Mouse (Mus musculus) heart, postnatal 25 days (tissue): ENCODE measurements at regions not wholly inside any gene's neighbourhood (a gene's known extent, or its start where the extent isn't known, plus 50 kb on each side); places are given as distances from the start of the nearest gene placed in this dataset.
"Not testable (repeated sequence)": the region's sequence is repeated elsewhere in the genome, so short reads cannot be mapped to it uniquely, and the experiment has no call there.

Source experiments
- DNase-seq: peaks from one replicate; pipeline ENCODE4 v3.0.0; 2022; ENCODE audit warnings: low spot score
- intact Hi-C: fragments of 180-260 bp; cut with DNase I; formaldehyde crosslinking; loops from one replicate; pipeline ENCODE4 v1.15.1; 2025

DNA sequence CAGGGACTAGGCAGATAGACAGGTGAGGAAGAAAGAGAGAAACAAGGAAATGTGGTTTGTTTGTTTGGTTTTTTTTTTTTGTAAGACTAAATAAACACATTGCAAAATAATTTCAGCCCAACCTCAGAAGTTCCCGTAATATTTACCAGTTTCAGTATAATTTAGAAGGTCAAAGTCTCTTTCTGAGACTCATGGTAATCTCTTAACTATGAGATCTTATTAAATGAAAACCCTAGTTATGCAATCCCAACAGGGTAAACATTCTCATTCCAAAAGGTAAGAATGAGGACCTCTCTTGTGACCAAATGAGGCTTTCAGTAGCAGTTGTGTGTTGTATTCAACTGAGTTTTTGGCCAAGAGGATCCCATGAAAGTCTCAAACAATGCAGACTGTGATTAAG, 524.7 kb upstream of the Kif18a start:
- intact Hi-C loops: no loop called here
- DNase-seq: no peak

- DNase-seq: no peak
- intact Hi-C loops: no loop called here
Observed at GRCm38 (mm10) chr2:108756251-108756650, 524.3 kb upstream of the Kif18a start.

GRCm38 (mm10) chr2:108764703-108765102, 515.8 kb upstream of the Kif18a start:
- no peak for DNase-seq
- intact Hi-C loops: no loop called here

GRCm38 (mm10) chr2:108766461-108766860, 514.1 kb upstream of the Kif18a start:
- intact Hi-C loops: no loop called here
- no peak for DNase-seq

- intact Hi-C loops: no loop called here
Observed at GRCm38 (mm10) chr2:108770383-108770782, 510.2 kb upstream of the Kif18a start.

GRCm38 (mm10) chr2:108783457-108783856, 497.1 kb upstream of the Kif18a start:
- intact Hi-C loops: no loop called here

More at GRCm38 (mm10) chr2:108770383-108770782, 510.2 kb upstream of the Kif18a start:
- DNase-seq: no peak

GRCm38 (mm10) chr2:108785161-108785957, 495.2 kb upstream of the Kif18a start:
- DNase-seq: no peak
- intact Hi-C loops: no loop called here

More at GRCm38 (mm10) chr2:108783457-108783856, 497.1 kb upstream of the Kif18a start:
- no peak for DNase-seq

DNA sequence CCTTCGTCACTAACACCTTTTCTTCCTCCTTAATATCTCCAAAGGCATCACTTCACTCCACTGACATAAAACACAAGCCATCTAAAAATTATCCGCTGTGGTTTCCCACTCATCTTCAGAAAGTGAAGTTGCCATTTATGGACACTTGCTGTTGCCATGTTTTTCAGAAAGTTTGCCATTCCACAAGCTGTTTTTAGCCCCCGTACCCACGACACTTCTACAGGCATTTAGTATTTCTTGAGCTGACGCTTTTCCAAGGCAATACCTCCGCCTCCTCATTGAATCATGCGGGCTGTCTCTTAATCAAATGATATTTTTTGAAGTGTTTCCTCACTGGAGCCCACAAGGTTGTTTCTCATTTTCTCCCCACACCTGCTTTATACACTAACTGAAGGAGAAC, 491.4 kb upstream of the Kif18a start:
- no peak for DNase-seq
- intact Hi-C loops: no loop called here

DNA sequence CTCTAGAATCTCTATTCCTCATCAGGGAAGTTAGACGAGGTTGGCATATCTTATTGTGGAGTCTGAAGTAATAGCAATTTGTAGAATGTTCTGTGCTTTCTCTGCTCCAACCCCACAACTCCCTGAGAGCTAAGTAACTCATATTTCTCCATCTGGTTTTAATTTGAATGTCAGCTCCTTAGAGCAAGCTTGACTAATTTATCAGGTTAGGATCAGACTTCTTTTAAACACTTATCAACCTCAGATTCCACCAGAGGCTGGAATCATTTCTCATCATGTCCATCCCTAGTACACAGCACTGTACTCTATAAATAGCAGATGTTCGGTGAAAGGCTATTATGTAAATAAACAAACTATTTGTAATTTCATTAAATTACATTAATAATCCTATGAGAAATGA, 485.4 kb upstream of the Kif18a start:
- intact Hi-C loops: no loop called here
- DNase-seq: no peak

DNA sequence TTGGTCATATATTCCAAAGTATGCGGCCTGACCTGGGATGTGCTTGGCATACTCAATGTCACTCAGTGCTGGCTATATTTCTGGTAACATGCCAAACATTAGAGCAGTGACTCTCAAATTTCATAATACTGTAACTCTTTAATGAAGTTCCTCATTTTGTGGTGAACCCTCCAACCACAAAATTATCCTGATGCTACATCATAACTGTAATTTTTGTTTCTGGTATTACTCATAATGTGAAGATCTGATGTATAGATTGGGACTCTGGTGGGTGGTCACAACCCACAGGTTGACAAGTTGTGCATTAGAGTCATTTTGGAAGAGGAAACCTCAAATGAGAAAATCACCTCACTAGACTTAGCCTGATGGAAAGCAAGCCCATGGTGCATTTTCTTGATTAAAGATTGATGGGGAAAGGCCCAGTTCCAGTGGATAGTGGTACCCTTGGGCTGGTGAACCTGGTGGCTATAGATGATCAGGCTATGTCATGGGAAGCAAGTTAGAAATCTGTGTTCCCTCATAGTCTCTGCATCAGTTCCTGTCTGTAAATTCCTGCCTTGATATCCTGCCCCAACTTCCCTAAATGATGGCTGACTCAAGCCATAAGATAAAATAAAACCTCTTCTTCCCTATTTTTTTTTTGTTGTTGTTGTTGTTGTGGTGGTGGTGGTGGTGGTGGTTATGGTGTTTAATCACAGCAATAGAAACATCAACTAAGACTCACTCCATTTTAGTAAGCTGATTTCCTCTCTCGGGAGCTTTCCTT, 483.5 kb upstream of the Kif18a start:
- intact Hi-C loops: no loop called here
- no peak for DNase-seq

GRCm38 (mm10) chr2:108812367-108812766, 468.2 kb upstream of the Kif18a start:
- no peak for DNase-seq
- intact Hi-C loops: no loop called here

GRCm38 (mm10) chr2:108813040-108813566, 467.4 kb upstream of the Kif18a start:
- DNase-seq: no peak
- intact Hi-C loops: no loop called here

GRCm38 (mm10) chr2:108816579-108816978, 464.0 kb upstream of the Kif18a start:
- intact Hi-C loops: no loop called here
- DNase-seq: no peak

- no peak for DNase-seq
- intact Hi-C loops: no loop called here
Observed at GRCm38 (mm10) chr2:108824025-108824424, 456.5 kb upstream of the Kif18a start.

DNA sequence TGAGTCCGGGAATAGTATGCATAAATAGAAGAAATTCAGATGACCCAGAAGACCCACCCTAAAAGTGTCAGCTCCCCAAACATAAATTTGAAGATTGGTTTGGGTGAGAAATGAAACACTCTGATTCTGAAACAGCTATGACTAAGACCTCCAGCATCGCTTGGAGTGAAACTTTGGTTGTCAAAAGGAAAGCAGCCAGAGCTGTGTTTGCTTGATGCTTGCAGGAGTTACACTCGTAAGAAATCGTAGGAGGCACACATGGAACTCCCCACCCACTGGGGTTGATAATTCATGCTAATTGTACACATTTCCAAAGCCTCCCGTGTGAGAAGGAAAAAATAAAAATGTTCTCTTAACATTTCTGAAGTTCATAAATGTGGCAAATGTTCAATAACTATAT, 454.6 kb upstream of the Kif18a start:
- intact Hi-C loops: no loop called here
- no peak for DNase-seq

DNA sequence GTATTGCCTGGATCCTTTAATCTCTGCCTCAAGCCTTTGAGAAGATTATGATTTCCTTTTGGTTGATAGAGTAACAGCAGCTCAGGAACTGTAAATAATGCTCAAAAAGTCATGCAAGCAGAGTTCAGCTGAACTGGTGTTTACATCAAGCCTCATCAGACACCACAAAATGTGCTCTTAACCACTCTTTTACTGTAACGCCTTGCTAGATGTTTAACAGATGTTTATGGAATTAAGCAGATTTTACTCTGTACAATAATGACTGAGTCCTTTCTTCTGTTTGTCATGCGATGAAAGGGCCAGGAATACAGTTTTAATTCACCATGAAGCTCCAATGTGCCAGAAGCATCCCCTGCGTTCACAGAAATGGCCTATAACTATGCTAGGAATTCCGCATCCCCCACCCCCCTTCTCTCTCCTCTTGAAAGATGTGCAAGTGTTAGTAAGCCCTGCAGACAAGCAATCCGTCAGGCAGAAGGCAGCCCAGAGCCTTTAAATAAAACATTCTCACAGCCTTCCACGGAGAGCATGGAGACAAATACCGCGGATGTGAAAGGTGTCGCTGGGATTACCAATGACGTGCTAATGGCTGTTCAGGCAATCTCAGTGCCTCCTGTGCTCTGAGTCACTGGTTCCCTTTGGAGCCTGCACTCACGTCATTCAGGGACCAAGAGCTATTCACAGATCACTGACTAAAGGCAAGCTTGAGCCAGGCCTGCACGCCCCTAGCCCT, 453.3 kb upstream of the Kif18a start:
- DNase-seq: no peak
- intact Hi-C loops: no loop called here

DNA sequence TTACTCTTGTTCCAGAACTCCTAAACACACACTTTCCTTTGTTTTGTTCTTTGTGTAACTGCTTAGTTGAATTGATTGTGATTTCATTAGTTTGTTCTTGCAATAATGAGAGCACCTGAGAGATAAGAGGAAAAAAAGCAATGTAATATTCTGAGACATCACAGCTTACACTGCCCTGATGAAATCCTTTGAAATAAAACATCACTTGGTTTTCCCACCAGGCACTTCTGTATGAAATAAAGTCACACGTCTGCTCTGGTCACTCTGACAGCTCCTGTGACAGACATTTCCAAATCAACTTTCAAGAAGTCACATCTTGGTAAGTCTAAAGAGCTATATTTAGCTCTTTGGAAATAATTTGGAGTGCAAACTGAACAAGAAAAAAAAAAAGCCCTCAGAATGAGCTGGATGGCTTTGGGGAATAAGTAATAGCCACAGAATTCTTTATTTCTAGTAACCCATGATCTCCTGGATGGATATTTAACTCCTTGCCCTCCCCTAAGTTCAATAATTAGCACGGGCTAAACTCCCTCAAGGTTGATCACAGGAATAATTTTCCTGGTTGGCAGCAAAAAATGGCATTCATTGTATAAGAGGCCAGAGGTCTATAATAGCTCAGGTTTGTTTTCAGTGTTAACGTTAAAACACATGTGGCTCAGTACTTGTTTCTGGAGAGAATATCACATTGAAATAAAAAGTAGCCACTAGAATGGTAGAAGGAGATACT, 452.4 kb upstream of the Kif18a start:
- intact Hi-C loops: no loop called here
- DNase-seq: no peak

- intact Hi-C loops, DNase-seq: not testable (repeated sequence)
Observed at GRCm38 (mm10) chr2:108843855-108844254, 436.7 kb upstream of the Kif18a start.

- no peak for DNase-seq
Observed at GRCm38 (mm10) chr2:108848051-108848450, 432.5 kb upstream of the Kif18a start.

GRCm38 (mm10) chr2:108854399-108854798, 426.1 kb upstream of the Kif18a start:
- intact Hi-C loops: no loop called here

More at GRCm38 (mm10) chr2:108848051-108848450, 432.5 kb upstream of the Kif18a start:
- intact Hi-C loops: no loop called here

More at GRCm38 (mm10) chr2:108854399-108854798, 426.1 kb upstream of the Kif18a start:
- DNase-seq: no peak
